Mouse (Mus musculus): Measurements from ENCODE around the gene Sorcs3.

Sorcs3 gene

DNA sequence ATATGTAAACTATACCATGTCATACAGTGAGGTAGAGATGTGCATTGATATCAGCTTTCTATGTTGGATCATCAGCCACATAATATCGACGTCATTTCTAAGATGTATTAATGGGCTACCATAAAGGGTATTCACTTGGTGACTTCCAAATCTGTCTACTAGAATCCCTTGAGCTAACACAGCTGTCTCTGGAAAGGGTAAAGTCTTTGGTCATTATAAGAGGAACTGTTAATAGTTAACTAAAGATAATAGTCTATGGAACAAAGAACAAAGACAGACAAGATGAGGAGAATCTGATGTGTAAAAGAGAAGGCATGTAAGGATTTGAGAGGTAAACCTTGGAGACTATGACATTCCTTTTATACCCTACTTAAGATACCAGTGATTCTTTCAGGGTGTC is 497.9 kb downstream of the Sorcs3 start:
- no peak for DNase-seq (ENCODE audit: low spot score in 2 of 2)

DNA sequence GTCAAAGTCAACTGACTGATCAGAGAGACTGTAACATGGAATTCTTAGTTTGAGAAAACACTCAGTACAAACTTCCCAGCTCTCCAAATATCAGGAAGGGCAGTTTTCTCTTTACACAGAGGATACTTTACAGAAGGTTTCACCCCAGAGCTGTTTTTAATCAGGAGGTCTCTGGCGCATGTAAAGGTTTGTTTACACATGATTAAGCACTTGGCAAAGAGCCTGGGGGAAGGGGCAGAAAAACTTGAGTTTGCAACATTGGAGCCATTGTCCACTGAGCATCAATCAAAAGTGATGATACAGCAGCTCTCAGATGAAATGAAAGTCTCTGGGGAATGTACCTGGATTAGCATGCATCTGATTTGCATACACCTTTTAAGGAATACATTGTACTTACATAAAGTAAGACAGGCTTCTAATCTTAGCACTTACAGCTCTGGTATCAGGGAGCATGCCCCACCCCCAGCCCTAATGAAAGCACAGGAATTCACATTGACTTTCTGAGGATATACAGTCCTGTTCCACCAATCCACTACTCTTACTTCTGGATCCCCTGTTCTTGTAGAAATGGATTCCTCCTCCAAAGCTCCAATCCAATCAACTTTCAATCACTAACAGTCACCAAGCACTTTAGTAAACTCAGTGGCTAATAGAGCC is 500.6 kb downstream of the Sorcs3 start:
- no peak for DNase-seq (ENCODE audit: low spot score in 2 of 2)

DNA sequence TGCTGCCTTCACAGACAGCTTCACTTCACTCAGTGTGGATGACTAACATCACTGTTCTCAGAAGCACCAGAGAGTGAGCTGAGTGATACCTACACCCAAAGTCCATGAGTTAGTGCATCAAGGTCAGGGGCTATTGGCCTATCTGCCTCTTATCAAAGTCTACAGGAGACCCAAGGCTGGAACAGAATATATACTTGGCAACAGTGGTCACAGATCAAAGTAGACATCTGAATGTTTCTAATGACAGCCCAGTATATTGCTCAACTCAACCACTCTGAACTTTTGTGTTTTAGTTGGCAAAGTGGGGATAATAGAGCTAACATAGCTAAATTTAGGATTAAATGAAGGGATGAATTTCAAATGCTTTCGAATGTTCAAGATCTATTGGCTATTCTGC is 501.1 kb downstream of the Sorcs3 start:
- no peak for DNase-seq (ENCODE audit: low spot score in 2 of 2)

DNA sequence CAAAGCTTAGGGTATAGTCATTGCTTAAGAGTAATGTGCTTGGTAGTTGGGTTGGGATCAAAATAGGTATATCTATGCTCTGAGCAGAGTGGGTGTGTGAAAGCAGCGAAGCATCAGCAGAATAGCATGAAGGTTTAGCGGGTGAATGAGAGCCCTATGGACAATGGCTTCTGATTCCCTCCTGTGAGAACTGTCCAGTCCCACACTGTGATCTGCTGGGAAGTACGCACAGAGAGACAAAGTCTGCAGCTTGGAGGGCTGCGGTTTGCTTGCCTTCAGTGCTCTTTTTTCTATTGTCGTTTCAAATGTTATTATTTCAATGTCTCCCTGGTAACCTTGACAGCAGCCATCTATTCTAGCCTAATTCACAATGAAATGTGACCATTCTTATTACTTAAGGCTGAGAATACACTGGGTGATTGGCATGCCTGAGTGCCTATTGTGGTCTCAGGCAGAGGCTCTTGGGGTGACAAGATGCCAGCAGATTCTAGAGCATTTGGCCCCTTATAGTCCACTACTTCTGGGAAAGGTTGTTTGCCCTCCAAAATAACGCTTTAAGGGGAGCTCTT is 520.1 kb downstream of the Sorcs3 start:
- DNase-seq (ENCODE audit: low spot score in 2 of 2), result no peak

DNA sequence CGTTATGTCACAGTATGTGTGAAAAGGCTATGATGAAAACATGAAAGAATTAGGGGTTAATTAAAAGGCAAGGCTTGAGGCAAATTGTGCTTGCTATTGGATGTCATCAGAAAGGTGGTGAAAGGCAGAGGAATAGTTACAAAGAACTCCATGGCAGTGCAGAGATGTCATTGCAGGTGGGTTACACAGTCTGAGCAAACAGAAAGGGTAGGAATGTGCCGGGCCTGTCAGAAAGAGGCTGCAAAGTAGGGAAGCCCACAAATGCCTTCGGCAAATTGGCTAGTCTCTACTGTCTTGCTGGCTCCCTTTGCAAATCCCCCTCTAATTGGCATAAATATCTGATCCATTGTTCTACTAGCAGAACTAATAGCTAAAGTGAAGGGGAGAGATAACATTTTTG is 521.2 kb downstream of the Sorcs3 start:
- DNase-seq (ENCODE audit: low spot score in 2 of 2), result no peak

DNA sequence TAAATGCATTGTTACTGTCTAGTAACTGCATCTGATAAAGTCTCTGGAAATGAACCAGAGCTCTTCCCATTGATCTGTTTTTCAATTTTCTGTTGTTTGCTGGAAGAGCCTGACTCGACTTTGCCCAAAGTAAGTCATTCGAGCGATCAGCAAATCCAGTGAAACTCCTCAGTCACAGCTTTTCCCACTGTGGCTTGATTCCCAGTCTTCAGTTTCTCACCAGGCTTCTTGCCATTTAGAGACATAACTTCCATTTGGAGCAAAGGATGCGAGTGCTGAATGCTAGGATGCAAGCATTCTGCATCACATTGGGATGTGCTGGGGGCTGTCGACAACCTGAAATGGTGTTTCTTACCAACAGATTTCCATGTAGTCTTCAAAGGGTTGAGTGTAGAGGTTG is 521.8 kb downstream of the Sorcs3 start:
- DNase-seq (ENCODE audit: low spot score in 2 of 2), result no peak

DNA sequence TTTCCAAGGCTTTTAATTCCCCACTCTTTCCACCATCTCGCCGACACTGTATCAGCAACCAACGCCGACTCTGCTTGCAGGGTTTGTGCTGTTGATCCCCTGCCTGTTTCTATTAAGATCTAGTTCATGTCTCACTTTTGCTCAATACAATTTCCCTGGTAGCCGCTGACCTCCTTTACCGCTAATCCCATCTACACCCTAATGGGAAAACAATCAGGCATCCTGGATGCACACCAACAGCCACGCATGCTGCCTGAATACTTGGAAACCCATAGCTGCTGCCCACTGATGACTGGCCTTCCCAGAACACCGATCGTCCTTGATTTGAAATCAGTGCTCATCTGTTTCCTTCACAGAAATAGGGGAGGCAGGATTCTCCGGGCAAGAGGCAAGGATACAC is 525.9 kb downstream of the Sorcs3 start:
- DNase-seq (ENCODE audit: low spot score in 2 of 2), result no peak

DNA sequence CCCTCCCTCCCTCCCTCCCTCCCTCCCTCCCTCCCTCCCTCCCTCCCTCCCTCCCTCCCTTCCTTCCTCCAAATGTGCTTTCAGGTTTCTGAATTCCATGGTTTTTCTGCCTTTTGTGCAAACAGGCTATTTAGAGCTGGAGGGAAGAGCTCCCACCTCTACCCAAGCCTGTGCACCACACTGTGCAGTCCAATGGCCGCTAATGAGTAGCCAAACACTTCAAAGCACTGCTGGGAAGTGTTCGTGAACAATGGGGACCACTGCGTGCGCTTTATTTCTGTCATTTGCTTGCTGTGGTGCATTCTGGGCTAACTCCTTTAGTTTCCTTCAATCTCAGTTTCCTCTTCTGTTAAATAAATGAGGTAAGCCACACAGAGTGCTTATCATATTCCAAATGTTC is 528.5 kb downstream of the Sorcs3 start:
- DNase-seq (ENCODE audit: low spot score in 2 of 2), result no peak

DNA sequence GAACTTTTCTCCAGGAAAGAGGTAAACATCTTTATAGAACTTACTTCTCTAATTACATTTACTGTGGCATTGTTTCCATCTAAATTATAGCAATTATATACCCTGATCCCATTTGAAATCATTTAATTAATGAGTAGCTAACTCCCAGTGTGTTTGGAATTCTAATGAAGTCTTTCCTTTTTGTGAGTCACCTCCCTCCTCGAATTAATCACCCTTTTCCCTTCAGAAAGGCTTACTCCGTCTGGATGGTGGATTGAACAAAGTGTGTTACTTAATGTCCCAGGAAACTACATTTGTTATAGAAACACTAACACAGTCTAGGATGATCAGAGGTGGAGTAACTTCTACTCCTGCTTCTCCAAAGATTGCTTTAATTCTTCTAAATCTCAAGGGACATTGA is 531.7 kb downstream of the Sorcs3 start:
- DNase-seq (ENCODE audit: low spot score in 2 of 2), result no peak

DNA sequence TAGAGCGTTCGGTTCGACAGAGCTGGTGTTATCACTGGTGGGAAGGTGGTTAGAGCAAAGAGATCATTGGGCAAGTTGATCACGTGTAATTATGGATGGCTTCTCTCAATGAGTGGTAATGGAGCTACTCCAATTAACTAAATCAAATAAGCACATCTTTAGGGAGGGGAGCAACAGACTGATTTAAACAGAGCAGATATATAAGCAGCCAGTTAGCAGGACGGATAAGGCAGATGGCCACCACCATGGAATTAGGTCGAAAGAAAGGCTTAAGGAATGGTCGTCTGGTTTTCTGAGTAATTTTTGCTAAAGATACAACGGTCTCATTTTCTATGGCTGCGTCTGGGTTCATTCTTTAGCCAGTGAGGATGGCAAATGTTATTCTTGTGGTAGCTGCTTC is 549.3 kb downstream of the Sorcs3 start:
- no peak for DNase-seq (ENCODE audit: low spot score in 2 of 2)

DNA sequence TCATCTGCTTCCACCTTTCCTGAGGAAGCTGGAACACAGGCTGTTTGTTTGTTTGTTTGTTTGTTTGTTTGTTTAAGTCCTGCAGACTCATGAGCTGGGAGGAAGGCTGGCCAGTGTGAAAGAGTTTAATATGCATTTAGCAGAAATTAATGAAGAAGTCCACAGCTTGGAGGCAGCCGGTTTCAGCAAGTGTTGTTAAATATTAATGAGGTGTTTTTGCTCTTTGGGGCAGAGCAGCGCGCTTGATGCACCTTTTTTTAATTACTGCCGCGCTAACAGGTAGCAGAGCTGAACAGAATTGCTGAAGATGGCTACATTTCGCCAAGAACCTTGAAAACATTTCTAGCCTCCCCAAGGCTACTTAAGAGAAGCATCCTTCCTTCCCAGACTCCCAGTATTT is 551.0 kb downstream of the Sorcs3 start:
- DNase-seq (ENCODE audit: low spot score in 2 of 2), result no peak

DNA sequence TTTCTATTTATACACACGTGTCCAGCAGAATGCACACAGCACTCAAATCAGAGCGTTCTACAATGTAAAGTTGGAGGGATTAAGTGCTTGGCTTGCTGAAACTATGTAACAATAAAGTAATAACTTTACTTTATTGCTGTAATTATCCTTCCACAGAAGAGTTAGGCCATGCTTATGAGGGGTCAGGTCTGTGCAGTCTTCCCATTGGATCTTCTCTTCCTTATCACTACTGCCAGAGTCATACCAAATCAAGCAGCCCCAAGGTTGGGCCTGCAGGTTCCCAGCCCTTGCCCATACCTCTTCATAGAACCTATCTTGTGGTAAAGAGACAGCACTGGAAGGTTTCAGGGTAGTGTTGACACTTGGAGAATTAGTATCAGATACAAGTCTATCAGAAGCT is 560.7 kb downstream of the Sorcs3 start:
- no peak for DNase-seq (ENCODE audit: low spot score in 2 of 2)

DNA sequence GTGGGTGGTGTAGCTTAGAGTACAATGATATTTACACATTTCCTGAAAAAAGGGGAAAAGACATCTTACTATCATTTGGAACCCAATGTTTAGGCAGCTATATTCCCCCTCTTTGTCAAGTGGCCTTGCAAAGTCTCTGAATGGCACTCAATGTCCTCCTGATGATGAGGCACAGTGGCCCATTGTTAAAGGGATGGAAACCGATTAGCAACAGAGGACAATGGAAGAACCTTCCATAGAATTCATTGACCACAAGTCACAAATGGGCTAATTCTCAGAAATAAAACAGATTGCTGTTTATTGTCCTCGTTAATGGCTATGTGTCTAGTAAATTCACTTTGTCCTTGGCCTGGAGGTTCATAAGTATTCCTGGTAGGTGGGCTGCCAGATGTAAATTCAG is 565.7 kb downstream of the Sorcs3 start:
- no peak for DNase-seq (ENCODE audit: low spot score in 2 of 2)

DNA sequence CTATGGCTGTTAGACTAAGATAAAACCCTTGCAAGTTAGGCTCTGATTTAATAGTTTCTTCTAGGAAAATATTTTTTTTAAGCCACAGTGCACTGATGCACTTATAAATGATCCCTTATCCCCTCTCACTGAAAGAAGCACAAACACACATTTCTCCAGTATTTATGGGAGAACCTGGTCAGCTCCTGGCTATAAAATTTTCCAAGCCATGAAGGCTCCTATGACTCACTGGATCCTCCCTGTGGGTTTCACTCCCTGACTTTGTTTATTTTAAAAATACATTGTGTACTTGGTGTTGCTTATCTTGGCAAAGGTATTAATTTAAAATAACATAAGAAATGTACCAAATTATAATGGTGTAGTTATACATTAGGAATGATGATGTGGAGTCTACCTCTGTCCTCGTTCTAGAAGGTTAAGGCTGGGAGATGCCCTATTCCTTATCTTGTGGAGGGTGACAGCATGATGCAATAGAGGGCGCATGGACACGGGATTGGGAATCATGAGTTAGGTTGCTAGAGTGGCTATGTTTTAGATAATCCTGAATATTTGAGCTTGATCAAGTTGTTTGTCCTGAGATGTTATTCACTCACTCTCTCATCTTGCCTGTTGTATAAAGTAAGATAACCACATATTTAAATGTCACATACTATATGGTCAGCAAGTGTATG is 573.4 kb downstream of the Sorcs3 start:
- no peak for DNase-seq (ENCODE audit: low spot score in 2 of 2)

DNA sequence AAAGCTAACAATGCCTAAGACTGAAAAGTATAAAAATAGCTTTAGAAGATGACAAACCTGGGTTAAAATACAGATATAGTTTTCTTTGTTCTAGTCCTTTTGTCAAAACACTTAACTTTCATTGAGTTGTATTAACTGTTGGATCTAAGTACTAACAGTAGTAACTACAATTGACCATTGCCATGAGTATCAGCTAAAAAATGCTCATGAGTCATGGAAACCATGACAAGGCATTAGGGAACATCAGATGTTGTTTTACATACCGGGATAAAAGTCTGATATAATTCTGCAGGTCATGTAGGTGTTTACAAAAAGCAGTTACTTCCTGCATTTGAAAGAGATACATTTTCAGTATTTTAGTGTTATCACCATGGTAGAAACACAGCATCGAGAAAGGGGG is 575.0 kb downstream of the Sorcs3 start:
- DNase-seq (ENCODE audit: low spot score in 2 of 2), result no peak

DNA sequence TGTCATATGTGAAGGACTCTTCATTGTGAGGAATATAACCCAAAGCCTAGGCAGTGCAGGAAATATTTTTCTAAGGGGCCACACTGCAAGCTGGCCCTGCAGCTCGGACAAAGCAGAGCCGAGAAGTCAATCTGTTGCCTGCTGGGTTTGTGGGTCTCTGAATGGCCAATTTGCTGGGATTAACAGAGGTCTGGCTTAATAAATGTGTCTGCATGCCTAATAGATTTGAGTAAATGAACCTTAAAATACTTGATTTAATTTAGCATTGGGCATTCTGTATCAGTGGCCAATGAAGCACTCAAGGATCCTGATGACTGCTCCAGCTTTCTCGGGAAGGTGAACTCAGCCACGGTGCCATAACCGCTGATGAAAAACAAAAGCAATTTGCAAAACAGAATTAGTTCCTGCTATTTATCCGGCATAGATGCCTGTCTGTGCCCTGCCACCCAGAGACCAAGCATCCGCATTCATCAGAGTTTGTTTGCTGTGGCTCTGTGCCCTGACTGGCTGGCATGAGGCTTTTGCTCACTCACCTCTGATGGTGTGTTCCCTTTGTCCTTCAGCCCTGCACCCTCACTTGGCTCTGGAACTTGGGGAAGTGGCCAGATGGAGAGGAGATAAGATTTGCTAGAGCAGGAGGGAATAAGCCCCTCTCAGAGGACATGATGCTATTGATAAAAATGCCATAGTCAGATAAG is 576.3 kb downstream of the Sorcs3 start:
- no peak for DNase-seq (ENCODE audit: low spot score in 2 of 2)

DNA sequence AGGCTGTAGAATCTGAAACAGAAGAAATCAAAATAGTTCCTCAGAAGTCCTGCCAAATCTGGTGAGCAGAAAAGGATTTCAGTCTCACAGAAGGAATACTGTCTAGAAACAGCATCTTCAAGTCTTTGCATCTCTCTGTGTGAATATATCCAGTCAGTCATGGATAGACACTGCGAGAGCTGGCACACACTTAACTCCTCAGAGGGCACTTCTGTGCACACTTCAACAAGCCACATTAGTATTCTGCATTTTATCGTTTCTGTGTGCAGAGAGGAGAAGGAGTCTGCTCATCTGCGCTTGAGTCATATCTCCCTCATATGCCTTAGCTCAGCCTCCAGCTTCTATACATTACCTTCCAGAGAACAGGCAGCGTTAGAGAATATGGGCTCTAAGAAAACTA is 581.4 kb downstream of the Sorcs3 start:
- no peak for DNase-seq (ENCODE audit: low spot score in 2 of 2)

DNA sequence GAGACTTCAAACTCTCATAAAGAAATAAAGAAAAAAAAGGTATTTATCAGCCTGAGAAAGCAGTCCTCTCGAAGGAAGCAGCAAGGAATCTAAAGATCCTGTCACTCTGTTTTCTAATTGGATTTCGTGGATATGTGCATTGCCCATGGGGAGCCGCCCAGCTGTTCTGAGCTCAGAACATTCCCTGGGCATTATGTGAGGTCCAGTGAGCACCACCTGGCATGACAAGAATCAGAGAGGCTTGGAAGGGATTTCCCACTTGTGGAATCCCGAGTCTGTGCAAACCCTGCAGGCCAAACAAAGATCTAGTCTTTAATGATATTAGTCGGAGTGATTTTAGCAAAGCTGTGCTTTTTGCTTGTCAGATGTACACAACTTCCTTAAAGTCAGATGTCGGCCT is 598.7 kb downstream of the Sorcs3 start:
- no peak for DNase-seq (ENCODE audit: low spot score in 2 of 2)

DNA sequence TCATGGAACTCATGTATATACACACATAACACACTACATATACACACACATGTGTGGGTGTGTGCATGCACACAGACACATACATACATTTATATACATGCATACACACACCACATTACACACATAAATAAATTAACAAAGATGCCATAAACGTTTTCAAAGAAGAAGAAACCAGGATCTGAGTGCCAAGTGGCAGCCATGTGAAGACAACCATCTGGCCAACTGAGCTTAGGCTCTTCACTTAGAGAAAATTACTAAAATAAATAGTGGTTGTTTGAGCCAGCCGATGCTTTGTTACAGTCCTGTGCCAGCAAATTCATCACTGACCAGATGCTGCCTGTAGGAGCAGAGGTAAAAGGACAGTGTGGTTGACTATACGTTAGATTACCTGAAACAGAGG is 605.7 kb downstream of the Sorcs3 start:
- DNase-seq (ENCODE audit: low spot score in 2 of 2), result no peak

DNA sequence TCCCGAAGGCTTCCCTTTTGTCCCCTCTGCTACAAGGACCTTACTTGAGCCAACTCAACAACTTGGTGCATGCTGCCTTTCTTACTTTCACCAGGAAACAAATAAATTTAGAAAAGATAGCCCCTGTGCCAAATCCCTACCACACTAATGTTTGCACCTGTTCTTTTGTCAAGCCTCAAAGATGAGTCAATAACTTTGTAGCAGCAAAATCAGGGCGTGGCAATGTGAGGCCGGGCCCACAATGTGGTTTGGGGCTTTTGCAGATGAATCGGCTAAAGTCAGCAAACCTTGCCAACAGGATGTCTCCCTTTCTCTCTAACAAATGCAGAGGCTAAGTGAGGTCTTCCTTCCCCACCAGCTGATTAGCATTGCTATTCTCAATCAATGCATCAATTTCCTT is 608.0 kb downstream of the Sorcs3 start:
- DNase-seq (ENCODE audit: low spot score in 2 of 2), result no peak

DNA sequence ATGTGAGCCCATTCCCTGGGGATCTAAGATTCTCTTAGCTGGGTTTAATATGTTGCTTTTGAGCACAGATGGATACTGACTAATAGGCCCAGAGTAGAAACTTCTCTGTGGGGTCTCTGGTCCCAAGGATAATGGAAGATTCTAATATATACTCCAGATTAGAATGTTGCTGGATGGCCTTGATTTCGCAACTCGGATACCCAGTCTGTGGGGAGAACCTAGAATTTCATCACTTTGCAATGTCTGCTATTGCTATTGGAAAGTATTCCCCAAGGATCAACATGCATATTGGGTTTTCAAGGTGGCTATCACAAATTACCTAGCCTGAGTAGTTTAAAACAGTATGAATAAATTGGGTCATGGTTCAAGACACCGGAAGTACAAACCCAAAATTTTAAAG is 609.2 kb downstream of the Sorcs3 start:
- no peak for DNase-seq (ENCODE audit: low spot score in 2 of 2)

DNA sequence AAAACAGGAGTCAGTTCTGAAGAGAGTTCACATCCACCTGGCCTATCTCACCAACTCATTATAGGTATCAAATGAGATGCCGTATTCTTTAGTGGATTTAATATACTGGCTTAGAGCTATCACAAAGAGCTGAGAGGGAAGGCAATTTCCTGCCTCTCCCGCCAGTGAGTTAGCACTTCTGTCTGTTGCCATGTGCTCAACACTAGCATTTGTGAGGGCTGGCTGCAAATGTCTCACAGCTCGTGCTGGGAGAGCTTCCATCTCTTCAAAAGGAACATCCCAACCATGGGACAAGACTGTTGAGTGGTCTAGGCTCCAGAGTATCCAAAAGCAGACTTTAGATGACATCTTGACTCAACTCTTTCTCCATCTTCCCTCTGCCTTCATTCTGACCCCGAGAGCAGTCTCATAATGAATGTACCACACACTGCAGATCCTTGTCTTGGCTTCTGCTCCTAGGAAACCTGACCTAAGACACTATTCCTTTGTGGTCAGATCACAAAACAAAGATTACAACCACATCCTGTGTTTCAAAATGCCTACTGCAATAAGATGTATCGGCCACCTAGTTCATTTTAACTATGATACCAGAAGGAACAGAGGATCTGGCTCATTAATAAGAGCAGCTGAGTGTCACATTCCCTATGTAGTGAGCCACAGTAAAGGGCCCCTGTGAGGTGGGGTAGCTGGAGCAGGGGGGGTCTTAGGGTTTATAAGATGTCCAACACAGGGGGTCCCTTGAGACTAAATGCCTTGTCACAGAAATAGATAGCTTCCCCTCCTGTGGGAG is 614.9 kb downstream of the Sorcs3 start:
- no peak for DNase-seq (ENCODE audit: low spot score in 2 of 2)
